Mouse (Mus musculus) layer of hippocampus, adult 8-10 months (tissue): ENCODE data around the gene Ndufv1. TPM values are rescaled to one million over a fixed set of nuclear protein-coding genes. Genes with fewer than 3 reads are reported as not detected.
"Not testable (repeated sequence)": the region's sequence is repeated elsewhere in the genome, so short reads cannot be mapped to it uniquely, and the experiment has no call there.

Experiments
- DNase-seq, 2 experiments: peaks; one replicate each; pipeline ENCODE4 v3.0.0; 2022; ENCODE audit warnings: low spot score in 2 of 2
- total RNA-seq, 4 experiments: library from RNA; stranded (reverse); gene quantifications; 2 replicates each; pipeline ENCODE4 v1.2.4; 2022

The Ndufv1 gene
- 100 to 1,000 TPM; 246 to 277 (median 263) TPM for total RNA-seq

GRCm38 (mm10) chr19:4012432-4013022 lies at the start of gene Ndufv1:
Ndufv1 (minus strand) TSS chr19:4012806.
- peak; percentile 99 for DNase-seq

- DNase-seq, result no peak
Observed at GRCm38 (mm10) chr19:4060899-4061465, 48.4 kb upstream of the Ndufv1 start.

DNA sequence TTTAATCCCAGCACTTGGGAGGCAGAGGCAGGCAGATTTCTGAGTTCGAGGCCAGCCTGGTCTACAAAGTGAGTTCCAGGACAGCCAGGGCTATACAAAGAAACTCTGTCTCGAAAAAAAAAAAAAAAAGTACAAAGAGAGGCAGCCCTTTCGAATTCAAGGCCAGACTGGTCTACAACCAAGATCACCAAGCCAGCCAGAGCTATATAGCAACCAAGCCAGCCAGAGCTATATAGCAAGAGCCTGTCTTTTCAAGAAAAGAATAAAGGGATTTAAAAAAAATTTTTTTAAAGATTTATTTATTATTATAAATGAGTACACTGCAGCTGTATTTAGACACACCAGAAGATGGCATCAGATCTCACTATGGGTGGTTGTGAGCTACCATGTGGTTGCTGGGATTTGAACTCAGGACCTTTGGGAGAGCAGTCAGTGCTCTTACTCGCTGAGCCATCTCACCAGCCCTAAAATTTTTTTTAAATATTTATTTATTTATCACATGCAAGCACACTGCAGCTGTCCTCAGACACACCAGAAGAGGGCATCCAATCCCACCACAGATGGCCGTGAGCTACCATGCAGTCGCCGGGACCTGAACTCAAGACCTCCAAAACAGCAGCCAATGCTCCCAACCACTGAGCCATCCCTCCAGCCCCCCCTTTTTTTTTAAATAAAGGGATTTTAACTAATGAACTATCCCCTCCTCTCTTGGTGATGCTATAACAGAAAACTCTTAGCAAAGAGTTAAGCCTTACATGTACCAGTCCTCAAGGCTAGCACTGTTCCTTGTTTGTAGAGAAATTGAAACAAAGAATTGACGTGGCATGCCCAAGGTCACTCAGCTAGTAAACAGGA lies 47.7 kb upstream of the Ndufv1 start:
- not testable (repeated sequence) for DNase-seq

DNA sequence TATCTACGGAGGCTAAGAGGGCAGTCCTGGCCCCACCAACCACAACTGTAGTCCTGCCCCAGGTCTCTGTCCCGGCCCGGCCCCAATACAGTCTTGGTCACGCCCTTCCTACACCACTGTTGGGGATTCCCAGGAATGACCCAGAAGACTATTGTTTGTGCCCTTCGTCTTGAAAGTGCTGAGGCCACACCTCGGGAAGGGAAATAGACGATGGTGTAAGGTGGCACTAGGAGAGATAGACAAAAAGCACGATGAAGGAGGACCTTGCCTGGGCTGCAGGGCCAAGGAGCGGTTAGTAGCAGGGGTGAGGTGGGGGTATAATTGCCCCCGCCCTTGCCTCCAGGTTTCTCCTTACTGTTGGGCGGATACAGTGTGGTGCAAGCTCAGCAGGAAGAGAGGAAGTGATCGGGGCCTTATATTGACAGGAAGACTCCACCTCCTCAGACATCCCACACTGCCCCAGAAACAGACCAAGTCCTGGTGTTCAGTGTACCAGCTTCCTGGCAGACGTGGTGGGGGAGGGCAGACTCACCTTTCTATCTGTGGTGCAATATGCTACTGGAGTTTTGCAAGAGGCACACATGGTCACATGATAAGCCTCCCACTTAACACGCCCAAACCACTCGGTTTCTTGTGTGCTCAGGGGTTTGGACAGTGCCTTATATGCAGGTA lies 46.6 kb upstream of the Ndufv1 start, which contains the start of gene Gstp3:
Gene Gstp3 (minus strand): TSS at position 501 of the 672 bp plus-strand sequence.
- no peak for DNase-seq

- DNase-seq, result no peak
Observed at GRCm38 (mm10) chr19:4058581-4058980, 46.0 kb upstream of the Ndufv1 start.

DNA sequence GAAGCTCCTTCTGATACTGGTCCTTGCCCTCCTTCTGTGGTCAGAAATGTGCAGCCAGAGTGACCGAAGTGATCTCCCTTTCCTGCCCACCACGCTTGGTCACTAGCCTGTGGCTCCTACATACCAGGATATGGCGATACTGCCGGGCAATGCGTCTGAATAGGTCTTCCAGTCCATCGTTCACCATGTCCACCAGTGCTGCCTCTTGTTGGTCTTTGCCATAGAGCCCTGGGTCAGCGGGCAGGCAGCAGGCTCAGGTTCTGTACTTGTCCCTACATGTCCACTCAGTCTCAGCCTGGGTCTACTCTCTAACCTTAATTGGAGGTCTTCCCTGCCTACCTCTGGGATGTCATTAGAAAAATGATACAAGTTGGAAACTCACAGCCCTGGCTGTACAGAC lies 45.4 kb upstream of the Ndufv1 start:
- DNase-seq, result no peak

DNA sequence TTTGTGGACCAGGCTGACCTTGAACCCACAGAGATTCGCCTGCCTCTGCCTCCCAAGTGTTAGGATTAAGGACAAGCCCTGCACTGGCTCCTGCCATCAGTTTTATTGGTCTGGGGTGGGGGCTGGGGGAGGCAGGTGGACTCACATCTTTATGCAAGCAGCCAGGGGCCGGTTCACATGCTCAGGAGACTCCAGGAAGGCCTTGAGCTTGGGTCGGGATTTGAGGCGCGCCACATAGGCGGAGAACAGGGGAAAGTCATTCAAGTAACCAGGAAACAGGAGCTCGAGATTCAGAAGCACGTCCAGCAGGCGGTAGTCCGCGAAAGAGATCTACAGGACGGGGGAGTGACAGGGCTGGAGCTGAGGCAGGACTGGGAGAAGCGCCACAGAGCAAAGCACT lies 44.8 kb upstream of the Ndufv1 start:
- DNase-seq, result no peak

DNA sequence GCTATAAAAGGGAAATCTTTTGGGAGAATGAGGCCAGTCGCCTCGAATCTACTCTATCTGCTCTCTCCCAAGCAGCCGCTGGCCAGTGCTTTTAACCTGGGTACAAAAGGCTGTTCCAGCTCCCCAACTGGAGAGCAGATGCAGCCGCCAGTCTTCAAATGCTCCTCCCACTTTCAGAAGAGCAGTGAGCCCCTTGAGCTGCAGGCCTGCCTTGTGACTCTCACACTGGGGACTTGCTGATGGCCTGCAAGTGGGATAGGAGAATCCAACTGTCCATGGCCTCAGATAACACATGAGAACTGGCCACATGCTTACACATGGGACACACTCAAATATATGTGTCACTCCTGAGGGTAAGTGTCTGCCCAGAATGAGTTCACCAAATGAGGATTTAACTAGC lies 44.1 kb upstream of the Ndufv1 start:
- no peak for DNase-seq

- DNase-seq, result no peak
Observed at GRCm38 (mm10) chr19:4055947-4056693, 43.5 kb upstream of the Ndufv1 start.

DNA sequence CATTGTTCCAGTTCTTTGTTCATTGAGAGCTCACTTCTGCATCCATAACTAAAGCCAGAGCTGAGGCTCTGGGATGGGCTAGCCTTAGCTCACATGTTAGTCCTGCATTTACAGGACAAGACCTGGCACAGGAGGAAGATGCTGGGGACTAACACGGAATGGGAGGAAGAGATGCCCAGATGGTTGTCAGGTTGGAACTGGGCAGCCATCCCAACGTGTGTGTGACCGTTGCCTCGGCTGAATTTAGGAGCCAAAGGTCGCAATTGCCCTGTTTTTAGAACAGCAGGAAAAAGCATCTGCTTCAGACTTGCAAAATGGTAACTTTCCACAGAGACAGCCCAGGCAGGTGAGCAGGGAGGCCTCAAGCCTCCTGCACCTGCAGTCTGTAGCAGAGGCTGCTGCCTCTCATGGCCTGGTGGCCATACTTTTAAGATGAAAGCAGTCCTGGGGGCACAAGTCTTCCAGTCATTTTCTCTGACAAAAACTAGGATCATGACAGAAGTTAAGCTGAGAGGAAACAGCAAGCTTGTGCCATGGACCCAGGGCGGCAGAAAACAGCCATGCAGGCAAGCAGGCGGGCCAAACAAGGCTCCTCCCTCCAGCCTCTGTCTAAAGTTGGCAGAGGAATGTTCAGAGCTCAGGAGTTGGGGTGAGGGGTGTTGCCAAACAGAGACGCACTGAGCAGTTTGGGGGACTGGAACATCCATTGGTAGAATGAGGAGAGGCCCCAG lies 42.8 kb upstream of the Ndufv1 start:
- no peak for DNase-seq

GRCm38 (mm10) chr19:4054613-4055012 lies 42.0 kb upstream of the Ndufv1 start:
- no peak for DNase-seq

DNA sequence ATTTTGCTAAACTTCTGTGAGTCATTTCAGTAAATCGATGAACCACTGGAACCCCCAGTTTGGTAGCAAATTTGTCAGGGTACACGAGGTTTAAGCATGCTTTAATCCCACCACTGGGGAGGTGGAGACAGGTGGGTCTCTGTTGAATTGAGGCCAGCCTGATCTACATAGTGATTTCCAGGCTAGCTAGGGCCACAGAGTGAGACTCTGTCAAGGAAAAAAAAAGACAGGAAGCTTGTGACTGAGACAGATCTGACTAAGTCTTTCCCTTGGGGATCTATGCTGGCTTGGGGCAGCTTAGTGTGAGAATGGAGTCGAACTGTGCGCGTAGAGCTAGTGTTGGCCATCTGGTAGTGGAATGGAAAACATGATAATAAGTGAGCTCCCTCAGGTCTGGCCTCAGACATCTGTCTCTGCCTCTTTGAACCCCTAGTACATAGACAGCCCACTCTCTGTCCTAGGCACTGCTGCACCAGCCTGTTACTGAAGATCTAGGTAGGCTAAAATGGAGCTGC lies 40.0 kb upstream of the Ndufv1 start:
- no peak for DNase-seq

DNA sequence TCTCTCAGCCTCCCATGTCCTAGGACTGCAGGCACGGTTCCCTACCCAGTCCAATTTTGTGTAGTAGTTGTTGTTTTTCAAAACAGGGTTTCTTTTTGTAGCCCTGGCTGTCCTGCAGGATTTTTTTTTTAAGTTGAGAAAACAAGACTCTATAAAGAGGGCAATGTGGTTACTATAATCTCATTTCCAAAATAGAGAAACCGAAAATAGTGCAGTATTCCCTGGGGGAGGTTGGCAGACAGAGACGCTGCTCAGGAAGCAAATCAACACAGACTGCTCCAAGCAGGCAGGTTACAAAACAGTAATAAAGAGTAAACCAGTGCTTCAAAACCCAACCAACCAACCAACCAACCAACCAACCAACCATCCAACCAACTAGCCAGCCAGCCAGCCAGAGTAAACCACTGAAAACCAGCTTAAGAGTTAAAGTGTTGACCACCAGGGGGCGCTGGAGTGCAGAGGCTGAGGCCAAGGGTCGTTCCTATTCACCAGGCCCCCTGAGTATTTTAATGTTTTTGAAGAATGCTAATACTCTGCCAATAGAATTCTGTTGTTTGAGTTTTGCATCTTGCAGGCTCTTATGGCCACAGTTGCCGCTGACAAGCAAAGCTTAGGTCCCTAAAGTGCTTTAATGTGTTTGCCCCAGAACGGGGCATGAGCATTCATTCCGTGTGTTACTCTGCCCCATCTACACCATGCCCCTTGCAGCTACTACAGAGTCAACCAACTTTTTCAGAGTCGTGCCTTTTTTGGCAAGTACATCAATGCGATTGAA lies 39.3 kb upstream of the Ndufv1 start:
- peak in 1 of 2 experiments; percentile 46 for DNase-seq

DNA sequence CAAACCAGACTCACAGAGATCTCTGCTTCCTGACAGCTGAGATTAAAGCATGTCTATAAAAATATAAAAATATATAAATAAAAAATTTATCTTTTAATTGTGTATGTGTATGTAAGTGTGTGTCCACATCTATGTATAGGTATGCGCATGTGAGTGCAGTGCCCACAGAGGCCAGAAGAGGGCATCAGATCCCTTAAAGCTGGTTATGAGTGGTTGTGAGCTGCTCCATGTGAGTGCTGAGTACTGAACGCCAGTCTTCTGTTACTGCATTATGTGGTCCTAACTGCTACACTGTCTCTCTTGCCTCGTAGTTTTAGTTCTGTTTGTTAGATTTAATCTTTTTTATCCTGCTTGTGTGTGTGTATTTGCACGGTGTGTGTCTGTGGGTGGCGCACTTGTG lies 38.4 kb upstream of the Ndufv1 start:
- DNase-seq, result no peak

- DNase-seq, result not testable (repeated sequence)
Observed at GRCm38 (mm10) chr19:4049069-4049468, 36.5 kb upstream of the Ndufv1 start.

- DNase-seq, result peak in 1 of 2 experiments; percentile 73
Observed at GRCm38 (mm10) chr19:4047859-4048258, 35.3 kb upstream of the Ndufv1 start.

DNA sequence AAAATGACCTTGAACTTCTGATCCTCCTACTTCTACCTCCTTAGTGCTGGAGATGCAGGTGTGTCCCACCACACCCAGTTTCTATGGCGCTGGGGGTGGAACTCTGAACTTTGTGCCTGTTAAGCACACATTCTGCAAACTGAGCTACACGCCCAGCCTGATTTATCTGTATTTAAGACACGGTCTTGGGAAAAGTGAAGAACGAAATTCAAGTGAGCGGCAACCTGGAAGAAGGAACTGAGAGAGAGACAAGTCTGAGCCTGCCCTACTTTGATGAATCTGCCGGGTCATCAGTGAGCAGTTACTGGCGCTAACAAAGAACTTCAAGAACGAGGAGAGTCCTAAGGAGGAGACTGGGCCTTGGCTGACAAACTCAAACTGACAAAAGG lies 34.3 kb upstream of the Ndufv1 start:
- no peak for DNase-seq

DNA sequence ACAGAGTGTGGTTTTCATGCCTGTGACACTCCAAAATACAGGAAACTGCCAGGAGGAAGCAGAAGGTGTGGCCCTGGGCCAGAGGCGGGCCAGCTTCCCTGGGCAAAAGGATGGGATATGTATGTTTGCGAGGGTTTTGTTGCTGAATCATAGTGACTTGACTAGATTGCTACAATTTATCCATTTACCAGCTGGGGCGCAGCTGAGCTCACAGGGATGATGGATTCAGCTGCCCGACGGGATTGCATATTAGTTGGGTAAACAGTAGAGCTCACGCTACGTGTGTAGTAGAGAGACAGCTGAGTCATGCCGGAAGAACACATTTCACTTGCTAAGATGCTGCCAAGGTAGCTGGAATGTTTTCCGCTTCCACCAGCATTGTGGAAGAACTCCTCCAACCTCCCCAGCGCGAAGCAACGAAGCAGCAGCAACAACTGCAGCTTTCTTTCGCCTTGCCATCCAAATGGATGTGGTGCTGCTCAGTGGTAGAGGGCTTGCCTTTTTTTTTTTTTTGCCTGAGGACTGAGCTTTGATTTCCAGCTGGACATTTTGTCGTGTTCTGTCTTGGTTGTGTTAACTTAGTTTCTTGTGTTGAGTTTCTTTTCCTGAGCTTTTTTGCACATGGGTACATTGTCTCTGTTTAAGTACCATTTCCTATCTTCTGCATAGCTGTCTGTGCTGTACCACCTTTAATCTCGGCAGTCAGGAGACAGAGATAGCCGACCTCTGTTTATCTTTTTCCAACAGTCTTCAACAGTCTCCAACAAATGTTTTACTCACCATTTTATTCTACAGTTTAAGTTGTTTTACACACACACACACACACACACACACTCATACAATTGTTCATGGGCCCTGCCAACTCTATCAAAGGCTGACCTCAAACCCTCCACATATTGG lies 33.6 kb upstream of the Ndufv1 start, which contains the start of gene Gstp2:
Gene Gstp2 (minus strand): TSS at position 58 of the 900 bp plus-strand sequence.
- DNase-seq, result peak; percentile 84 to 86
